Mouse (Mus musculus) lung, postnatal 10 days (tissue): ENCODE results near the gene Suv39h2.

Experiments
- DNase-seq: peaks from one replicate; pipeline ENCODE4 v3.0.0; 2021

The Suv39h2 gene

DNA sequence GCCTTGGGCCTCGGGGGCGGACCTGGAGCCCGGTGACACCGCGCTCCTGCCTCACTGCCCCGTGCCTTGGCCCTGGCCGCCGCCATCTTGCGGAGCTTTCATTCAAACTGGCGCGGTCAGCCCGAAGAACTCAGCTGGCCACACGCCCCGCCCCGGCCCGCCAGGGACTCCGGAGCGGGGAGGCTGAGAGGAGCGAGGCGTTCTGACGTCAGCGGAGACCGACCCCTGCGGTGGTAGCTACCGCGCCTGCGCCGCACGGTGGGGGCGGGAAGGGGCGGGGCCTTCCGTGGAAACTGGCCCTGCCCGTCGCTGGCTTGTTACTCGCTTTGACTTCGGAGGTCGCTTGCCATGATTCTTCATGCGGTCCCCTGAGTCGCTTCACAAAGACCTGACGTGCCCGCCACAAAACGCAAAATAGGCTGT lies at the start of gene Suv39h2:
TSS of gene Suv39h2 (minus strand) at position 171 of the 423 bp plus-strand sequence.
- peak; percentile 98 for DNase-seq

DNA sequence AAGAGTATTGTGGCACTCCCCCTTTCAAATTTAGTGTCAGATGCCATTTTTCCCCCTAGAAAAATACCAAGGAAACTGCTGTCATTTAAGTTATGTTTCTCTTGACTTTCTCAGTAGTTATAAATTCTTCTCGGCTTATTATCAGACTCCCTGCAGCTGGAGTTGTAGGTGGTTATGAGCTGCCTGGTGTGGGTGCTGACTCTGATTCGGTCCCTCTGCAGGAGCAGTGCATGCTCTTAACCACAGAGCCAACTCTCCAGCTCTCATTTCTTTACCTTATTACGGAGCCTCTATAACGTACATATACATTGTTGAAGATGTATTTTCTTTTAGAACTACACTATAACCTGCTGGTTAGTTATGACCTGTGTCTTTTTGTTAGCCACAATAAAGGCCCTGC lies 47.7 kb upstream of the Suv39h2 start:
- DNase-seq, result no peak

DNA sequence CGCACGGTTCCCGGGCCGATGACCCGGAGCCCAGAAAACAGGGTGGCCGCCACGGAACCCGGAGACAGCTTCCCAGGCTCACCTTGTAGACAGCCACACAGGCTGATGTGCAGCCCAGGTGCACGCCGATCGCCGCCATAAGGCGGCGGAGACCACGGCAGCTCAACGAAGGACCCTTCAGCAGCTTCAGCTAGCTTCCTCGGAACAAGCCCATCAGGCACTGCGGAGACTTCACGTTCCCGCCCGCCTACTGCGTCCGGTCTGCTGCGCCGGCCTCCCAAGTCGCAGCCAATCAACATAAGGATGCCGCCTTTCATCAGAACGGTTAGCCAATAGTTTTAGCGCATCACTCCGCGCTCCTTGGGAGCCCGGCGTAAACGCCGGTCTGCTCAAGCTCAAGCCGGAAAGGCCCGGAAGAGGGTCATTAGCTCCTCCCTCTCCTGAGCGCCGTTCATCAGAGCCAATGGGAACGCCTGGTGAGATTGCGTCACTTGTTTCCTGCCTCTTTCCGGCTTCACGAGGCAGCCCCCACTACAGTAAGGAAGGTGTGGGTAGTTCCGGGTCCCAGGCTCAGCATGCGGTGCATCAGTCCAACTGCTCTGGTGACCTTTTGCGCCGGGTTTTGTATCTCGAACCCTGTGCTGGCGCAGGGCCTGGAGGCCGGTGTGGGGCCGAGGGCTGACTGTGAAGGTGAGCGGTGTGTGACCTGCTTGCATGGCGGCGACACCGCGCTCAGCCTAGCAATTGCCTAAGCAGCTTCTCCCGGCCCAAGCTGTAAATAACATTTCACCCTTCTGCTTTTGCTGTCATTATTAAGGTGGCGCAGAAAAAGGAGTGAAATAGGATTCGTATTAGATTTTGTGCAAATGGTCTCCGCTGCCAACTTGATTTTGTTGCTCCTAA lies 38.0 kb upstream of the Suv39h2 start, which contains the start of the genes Gm45902, Hspa14 and Cdnf:
TSS of gene Gm45902 (minus strand) at position 239 of the 903 bp plus-strand sequence.
TSS of gene Hspa14 (minus strand) at position 263 of the 903 bp plus-strand sequence.
TSS of gene Cdnf (plus strand) at position 479 of the 903 bp plus-strand sequence.
- DNase-seq, result peak; percentile 97

DNA sequence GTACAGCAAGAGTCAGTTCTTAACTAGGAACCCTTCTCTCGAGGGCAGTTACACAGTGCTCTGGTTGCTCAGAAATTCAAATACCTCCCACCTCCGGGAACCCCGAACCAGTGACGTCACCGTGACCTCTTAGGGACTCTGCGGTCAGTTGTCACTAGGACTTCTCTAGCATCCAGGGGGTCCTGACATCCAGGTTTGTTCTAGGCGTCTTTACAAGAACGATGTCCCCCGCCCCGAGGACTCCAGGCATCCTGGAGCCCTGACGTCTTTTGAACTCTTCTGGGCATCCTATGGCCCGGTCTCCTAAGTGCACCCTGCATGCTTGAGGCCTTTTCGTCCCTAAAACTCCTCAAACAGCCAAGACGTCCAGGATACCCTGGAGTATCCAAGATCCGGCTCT lies 37.2 kb upstream of the Suv39h2 start:
- peak; percentile 36 for DNase-seq

DNA sequence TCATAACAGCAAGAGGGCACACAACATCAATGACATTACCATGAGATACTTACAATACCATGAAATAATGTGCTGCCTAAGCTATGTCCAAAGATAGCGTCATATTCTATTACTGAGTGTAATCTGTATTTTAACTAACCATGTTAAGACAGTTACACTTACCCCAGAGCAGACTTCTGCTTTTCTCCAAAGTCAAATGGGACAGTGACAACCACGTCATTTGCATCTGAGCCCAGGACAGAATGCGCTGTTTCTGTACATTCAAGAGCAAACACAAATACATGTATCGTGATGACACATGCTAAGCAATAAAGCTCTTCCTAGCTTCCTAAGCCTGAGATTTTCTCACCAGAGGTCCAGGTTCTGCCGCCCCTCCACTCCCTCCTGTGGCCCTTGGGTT lies 26.1 kb upstream of the Suv39h2 start:
- DNase-seq, result no peak

DNA sequence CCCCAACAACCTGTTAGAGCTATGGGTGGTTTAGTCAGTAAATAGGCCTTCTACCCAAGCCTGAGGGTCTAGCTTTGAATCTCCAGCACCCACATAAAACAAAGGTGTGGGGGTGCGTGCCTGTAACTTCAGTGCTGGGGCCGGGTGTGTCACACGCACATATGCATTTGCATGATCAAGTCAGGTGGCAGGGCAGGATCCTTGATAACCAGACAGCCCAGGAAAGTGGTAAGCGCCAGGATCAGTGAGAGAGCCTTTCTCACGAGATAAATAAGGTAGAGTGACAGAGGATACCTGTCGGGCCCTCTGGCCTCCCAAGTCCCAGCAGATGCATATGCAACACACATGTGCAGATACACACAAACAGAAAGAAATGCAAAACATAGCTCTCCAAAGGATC lies 24.7 kb upstream of the Suv39h2 start:
- no peak for DNase-seq

DNA sequence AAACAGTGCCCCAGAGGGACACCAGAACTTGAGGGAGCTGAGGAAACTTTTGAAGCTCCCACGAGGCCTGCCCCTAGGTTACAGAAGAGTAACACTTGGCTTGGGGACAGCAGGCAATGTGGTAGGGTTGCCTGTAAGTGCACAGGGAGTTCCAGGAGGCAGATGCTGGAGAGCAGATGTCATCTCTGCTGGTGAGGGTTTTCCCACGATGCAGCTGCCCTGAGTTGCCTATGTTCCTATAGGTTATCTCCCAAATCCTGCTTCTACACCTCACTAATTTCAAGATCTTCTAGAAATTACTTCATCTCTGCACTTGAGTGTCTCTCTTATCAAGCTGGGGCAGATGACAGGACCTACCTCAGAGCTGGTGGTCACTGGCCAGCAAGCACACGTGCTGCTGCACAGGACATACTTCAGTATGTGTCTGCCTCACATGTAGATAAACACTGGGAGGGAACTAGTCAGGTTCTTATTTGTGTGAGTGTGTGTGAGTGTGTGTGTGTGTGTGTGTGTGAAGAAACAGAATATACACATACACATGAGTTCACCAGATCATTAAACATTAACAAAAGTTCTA lies 19.1 kb upstream of the Suv39h2 start:
- no peak for DNase-seq

DNA sequence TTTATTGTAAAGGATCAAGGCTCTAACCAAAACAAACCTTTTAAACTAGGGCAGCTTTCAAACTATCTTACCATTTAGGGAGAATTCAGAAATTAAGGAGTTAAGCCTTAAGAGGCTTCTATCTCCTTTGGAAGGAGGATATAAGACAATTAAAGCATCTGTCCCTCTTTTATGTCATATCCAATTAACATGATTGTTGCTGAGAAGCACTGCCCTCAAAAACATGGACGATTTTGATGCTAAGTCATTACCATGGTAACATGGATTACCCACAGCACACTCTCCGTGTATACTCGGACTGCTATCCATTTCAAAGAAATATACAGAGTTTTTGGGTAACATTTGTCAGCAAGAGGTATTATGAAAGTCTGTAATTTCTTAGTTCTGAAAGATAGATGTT lies 15.0 kb upstream of the Suv39h2 start:
- no peak for DNase-seq

DNA sequence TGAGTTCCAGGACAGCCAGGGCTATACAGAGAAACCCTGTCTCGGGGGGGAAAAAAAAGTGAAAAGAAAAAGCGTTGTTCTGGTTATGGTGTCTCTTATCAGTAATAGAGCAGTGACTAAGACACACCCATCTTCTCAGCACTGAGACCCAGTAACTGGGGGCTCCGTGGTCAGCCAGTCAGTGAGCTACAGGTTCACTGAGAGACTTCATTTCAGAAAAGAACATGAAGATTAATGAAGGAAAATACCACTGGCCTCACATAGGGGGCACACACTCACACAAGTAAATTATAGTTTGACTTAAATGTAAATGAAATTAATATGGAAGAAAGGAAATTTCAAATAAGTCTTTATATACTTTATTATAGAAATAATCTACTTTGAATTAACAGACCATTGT lies 5.4 kb upstream of the Suv39h2 start:
- DNase-seq, result no peak

DNA sequence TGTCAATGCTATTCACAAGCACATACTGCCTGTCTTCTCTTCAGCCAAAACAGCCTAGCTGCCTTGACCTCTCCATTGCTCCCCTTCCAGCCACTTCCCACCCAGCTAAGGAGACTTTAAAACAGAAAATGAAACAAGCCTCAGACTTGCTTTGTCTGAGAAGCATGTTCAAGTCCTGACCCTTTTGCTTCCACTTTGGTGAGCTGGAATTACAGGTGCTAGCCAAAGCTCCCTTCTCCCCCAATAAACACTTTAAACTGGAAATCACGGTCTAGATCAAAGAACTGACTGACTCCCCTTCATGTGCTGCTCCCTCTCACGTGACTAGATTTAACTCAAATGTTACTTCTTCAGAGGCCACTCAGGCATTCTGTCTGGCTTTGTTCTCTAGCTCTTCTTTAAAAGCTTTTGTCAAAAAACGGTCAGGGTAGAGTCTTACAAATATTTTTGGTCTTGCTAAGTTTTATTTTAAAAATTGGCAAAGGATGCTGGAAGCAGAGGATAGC lies 968 bp upstream of the Suv39h2 start:
- peak; percentile 2 for DNase-seq

DNA sequence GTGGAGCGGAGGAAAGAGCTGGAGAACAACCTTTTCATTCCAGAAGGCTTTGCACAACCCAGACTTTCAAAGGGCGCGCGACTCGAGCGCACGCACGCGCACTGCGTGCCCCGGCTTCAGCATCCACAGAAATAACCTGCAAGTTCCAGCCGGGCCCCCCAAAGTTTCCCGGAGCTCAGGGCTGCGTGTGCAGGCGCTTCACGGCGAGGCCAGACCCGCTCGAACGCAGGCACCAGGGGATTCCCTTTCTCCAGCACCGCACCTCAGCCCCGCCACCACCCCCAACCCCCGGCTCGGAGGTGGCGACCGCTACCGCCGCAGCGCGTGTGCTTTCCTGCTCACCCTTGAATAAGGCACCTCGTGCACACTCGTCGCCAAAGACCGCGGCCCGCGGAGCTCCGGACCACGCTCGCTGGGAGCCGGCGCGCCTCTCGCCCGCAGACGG lies 448 bp downstream of the Suv39h2 start:
- peak; percentile 50 for DNase-seq

DNA sequence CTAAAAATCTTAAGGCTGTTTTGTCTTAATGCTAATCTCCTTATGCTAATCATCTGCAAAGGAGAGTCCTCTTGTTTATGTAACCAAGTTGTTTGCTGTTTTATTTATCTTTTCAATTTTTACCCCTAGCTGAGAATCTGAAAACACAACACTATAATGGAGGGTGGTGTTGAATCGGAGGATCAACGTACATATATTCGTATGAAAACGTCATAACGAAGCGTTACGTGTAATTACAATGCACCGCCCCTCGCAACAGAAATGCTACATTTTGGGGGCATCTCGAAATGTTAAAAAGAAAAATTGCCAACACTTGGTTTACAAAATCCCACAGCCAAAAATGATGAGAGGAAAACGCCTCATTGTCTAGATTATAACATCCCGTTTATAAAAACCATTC lies 940 bp downstream of the Suv39h2 start:
- DNase-seq, result no peak

DNA sequence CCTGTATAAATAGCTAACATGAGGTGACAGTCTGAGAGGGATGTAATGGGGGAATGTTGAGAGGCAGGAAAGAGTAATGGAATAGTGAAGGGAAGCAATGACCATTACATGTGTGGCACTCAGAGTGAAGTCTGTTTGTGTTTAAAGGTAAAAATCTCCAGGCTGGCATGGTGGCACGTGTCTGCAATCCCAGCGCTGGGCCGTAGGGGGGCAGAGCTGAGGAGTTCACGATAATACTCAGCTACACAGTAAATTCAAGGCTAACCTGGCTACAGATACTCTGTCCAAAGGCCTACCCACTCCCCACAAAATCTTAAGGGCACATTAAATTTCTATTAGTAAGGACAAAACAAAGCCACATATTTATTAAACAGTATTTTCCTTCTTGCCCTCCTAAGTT lies 18.2 kb downstream of the Suv39h2 start:
- DNase-seq, result no peak

DNA sequence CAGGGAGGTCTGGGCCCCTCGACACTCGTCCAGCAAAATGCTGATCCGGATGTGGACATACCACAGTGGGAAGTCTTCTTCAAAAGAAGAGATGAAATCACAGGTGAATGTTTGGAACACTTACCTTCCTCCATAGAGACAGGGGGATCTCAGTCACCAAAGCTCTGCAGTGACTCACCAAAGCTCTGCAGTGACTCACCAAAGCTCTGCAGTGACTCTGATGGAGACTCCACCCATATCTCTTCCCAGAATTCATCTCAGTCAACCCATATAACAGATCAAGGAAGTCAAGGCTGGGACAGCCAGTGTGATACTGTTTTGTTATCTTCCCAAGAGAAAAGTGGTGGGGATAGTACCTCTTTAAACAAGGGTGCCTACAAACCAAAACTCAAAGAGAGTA lies 21.7 kb downstream of the Suv39h2 start:
- no peak for DNase-seq

DNA sequence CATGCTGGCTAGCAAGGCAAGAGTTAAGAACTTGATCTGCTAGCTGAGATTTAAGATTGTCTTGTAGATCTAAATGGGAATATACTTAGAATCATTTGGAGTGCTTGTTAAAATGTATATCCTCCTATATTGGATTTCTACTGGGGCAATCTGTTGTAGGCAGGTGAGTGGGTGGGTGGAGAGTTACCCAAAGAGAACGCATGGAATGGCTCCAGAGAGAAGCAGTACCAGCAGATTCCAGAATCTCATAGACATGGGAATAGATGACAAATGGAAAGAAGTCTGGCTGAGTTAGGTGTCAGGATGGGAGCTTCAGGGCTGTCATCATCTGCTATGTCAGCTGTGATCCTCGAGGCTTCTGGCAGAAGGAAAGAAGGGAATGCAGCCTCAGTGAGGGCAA lies 25.4 kb downstream of the Suv39h2 start:
- no peak for DNase-seq

DNA sequence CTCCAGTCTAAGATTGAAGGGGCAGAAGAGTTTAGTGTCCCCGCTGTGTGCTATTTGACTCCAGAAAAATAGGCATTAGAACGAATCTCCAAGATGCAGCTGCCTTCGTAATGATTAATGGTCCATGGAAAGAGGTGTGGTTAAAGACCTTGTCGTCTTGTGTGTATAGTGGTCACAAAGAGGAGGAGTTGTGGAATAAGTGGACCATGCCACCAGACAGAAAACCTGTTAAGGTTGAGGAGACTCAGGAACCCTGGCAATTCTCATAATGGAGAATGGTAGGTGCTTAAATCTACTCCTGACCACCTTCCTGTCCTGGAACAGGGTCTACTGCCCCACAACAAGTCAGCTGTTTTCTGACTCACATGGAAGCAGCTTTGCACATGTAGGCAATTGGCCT lies 28.8 kb downstream of the Suv39h2 start:
- DNase-seq, result no peak

DNA sequence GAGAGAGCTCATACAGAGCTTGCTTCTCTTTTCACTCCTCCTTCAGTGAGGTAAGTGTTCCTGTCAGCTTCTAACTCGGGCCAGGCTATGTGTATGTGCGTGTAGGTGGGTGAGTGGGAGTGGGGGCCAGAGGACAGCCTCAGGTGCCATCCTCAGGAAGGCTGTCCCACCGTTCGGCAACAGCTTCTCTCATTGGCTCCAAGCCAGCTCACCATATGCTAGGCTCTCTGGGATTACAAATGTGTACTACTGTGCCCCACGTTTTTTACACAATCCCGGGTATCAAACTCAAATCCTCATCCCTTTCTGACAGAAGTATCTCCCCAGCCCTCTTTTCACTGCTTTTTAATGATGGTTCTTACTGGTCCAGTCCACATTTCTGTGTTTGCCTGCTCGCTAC lies 30.6 kb downstream of the Suv39h2 start:
- peak; percentile 15 for DNase-seq

DNA sequence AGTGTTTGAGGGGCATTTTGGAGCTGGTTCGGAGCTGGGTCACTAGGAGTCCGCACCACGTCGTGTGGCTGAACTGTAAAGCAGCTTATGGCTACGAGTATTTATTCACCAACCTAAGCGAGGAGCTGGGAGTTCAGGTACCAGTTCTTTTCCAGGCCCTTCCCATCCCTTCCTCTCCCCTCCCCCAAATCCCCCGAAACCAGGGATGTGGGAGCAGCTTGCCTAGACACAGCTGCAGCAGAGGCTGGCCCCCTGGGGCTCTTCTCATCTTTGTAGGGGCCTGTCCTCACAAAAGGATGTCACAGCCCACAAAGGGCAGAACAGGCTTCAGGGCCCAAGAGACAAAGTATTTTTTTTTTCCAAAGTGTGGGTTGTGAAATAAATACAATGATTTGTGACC lies 36.9 kb downstream of the Suv39h2 start:
- no peak for DNase-seq

DNA sequence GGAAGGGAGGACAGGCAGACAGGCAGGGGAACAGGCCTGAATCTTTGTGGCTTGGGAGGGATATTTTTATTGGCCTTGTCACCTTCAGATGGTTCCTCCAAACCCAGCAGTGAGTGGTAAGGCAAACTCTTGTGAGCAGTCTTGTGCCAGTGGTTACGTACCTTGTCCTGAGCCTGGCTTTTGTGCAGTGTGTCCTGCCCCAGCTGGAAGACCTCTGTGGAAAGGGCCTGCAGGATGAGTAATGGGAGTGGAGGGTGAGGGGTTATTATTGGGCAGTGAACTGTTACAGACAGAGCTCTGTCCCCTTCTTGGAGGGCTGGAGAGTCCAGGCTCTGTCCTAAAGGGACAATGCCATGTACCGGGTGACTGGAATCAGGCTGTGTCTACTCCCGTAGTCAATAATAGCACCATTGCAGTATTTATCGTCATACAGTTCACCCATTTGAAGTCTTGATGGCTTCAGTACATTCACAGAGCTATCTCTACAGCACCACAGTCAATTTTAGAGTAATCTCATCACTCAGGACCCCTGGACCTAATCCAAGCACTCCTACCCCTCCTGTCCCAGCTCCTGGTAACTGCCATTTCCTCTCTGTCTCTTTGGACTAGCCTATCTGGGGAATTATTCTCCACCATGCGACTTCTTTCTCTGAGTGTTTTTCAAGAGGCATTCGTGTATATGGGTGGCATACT lies 39.3 kb downstream of the Suv39h2 start:
- DNase-seq, result no peak

DNA sequence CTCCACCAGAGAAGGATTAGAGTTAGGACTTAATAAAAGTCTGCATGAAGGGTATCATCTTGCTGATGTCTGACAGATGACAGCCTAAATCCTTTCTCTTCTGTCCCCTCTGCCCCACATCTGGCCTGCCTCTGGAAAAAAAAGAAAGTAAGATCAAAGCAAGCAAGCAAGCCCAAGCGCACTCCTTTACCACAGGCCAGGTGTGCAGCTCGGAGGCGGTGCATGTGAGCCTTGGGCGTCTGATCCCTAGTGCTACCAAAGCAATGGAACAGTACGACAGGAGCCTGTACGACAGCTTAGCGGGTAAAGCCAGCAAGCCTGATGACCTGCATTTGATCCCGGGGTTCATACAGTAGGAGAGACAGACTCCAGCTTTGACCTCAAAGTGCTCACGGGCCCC lies 43.9 kb downstream of the Suv39h2 start:
- DNase-seq, result no peak

DNA sequence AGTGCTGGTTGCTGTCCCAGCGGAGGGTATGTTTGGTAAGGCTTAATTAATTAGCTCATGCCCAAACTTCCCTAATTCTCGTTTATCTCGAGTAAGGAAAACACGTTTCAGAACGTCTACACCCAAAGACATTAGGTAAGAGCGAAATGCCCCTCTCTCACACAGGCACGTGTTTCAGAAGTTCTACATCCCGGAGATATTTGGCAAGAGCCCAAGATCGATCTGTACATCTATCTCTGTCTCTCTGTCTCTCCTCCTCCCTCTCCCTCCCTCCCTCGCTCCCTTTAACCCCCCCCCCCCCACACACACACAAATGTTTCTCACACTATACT lies 50.3 kb downstream of the Suv39h2 start:
- DNase-seq, result no peak

DNA sequence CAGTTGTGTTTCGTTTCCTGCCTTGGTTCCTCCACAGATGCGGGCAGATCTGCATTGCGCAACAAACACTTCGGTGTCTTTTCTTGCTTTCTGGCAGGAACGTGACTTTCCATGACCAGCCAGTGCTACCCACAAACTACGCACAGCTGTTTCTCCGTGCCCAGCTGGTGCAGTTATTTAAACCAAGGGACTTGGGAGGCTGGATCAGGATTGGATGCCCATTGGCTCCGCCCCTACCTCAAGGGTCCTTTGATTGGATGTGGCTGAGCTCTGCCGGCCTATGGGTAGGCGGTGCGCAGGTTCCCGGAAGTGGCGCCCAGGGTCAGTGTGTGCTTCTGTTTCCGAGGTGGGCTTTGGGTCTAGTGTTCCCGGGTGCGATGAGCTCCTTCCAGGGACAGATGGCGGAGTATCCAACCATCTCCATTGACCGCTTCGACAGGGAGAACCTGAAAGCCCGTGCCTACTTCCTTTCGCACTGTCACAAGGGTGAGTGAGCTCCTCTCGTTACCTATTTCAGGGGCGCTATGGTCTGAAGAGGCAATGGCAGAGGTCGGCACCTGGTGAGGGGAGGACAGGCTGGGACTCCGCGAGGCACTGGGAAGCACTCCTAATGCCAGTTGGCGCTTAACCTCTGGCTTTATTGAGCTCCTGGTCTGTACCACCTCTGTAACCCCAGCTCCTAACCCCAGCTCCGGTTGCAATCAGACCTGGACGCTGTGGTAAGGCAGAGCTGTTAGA lies 50.8 kb downstream of the Suv39h2 start, which contains the start of gene Dclre1c:
TSS of gene Dclre1c (plus strand) at position 291 of the 738 bp plus-strand sequence.
- peak; percentile 95 for DNase-seq

DNA sequence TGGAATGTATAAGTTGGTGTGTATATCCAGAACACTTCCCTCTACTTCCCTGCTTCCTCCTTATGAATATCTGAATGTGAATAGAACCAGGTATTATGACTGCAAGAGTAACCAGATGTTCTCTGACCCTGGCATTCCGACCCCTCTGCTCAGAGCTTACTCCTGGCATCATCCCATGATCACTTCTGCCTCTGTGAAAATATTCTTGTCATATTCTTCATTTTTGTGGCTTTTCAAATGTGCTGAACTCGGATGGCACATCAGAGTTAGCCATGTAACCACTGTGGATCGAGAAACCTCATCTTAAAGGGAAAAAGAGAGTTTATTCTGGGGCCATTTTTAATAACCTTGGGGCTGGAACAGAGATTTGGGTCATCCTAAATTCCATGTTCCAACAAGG lies 52.3 kb downstream of the Suv39h2 start, which contains the start of gene Meig1:
TSS of gene Meig1 (minus strand) at position 101 of the 400 bp plus-strand sequence.
- no peak for DNase-seq
